Mouse (Mus musculus): ENCODE measurements around the gene Gm2174.

The Gm2174 gene

DNA sequence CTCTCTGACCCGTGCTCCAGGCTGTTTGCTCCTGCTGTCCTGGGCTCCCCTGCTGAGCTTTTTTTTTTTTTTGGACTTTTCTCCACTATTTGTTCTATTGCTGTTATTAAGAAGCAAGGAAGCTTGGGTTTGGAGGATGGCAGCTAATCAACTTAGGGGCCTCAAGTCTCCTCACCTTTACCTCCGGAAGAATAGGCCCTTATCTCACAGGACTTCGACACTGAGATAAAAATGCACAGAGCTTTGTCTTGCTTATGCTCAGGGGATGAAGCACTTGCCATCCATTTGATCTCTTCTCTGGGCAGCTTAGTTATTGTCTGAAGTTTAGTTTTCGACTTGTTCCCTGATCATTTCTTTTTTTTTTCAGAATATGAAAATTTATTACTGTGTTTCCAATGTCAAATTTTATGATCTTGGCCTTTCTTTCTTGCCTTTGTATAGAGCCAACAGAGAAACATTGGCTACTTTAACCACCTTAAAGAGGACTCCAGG, at the start of gene Gm2174:
Gm2174 (plus strand) TSS at position 442 of the 492 bp plus-strand sequence.
- DNase-seq: no peak

DNA sequence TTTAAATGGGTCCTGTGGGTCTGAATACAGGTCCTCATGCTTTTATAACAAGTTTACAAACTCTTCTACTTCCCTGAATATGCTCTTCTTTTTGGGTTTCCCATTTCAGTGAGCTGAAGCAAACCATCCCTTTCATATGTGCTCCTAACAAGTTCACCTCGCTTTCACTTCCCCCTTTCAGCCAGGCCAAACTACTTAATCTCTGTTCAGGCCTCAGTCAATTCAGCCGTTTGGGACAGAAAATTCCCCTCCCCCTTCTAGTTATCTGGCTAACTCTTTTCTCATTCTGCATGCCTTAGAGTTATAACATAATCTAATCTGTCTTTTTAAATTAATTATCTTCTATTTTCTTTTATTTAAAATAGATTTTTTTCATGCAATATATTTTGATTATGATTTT, 43.1 kb upstream of the Gm2174 start:
- DNase-seq: no peak

DNA sequence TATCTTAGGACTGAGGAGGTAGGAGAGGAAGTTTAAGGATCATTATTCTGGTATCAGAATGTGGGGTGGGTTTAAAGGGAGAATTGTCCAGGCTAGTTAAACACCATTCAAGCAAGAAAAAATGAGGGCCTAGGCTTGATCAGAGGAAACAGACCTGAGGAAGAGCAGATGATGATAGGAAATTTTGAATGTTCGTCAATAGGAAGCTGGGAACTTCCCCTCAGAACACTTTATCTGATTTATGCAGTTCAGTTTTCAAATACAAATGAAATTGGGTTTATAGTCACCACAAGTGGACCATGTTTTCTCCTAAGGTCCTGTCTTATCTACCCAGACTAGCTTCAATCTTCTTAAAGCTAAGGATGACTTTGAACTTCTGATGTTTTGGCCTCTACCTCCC, 42.3 kb upstream of the Gm2174 start:
- no peak for DNase-seq

DNA sequence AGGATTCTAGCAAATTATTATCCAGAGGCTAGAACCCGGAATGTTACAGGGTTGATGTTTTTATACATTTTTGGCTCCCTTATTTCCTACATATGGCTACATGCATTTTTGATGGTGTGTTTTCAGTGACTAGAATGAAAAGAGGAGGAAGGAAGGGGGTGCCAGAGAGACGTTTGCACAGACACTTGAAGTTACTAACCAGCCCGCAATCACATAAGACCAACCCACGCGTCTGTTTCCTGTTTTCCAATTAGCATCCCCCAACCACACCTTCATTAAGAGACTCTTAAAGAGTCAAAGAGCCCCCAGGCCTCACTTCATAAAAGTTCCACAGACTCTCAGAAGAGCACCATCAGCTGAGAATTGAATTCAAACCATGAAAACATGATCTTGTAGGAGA, 41.6 kb upstream of the Gm2174 start:
- DNase-seq: no peak

DNA sequence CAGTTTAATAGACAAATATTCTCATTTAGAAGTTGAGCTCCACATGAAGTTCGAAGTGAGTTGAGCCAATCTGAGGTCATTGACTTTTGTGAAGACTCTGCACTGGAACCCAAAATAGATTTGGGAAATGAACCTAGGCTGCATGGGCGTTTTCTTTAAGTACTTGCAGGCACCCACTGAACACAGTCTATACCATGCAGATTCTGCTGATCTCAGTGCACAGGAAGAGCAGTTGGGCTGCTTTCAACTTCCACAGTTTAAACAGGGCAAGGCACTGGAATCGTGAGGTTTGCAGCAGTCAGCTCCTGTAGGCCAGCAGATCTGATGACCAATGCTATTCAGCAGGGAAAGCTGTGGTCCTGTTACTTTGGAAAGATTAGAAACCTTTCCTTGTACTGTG, 31.5 kb upstream of the Gm2174 start:
- no peak for DNase-seq

DNA sequence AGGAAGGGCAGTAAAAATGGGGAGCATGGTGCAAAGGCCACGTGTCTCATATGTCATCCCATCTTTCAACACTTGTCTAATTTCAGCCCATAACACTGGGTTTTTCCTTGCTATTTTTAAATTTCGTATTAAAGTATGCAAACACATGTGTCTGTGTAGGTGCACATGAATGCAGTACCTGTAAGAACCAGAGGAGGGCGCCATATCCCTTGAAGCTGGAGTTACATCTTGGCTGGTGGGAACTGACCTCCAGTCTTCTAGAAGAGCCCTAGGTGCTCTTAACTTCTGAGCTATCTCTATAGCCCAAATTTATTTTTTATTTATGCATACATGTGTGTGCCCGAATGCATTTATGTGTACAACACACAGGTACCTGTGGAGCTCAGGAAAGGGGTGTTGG, 30.2 kb upstream of the Gm2174 start:
- peak; percentile 15 for DNase-seq

DNA sequence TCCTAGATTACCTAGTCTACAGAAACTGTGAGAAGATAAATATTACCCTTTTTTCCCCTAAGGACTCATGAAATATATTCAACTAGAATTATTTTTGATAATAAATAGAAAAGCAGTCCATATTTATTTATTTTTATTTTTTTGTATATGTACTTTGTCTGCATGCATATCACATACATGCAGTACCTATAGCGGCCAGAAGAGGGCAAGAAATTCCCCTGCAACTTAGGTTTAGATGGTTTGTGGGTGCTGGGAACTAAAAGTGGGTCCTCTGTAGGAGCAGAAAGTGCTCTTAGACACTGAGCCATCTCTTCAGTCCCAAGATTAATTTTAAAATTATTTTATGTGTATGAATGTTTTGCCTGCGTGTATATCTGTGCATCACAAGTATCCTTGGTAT, 17.2 kb upstream of the Gm2174 start:
- DNase-seq: peak; percentile 8

DNA sequence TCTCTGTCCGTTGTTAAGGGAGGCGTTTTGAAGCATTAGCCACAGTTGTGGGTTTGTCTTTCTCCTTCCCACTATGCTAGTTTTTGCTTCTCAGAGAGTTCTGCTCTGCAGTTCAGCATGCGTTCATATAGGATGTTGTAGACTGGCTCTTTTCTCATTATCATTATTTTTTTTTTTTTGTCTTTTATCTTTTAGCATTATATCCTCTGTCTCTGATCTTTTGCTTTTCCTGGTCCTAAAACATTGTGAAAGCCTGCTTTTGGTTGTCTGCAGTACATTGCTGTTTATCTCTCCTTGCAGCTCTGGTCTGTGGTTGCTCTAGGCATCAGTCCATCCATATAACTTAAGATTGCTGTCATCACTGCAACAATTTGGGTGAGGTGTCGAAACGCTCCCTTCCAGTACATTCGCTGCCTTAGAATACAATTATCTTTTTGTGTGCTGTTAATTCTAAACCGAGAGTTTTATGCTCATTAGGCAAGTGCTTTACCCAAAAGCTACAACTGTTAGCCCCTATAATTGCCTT, 11.9 kb upstream of the Gm2174 start:
- no peak for DNase-seq

DNA sequence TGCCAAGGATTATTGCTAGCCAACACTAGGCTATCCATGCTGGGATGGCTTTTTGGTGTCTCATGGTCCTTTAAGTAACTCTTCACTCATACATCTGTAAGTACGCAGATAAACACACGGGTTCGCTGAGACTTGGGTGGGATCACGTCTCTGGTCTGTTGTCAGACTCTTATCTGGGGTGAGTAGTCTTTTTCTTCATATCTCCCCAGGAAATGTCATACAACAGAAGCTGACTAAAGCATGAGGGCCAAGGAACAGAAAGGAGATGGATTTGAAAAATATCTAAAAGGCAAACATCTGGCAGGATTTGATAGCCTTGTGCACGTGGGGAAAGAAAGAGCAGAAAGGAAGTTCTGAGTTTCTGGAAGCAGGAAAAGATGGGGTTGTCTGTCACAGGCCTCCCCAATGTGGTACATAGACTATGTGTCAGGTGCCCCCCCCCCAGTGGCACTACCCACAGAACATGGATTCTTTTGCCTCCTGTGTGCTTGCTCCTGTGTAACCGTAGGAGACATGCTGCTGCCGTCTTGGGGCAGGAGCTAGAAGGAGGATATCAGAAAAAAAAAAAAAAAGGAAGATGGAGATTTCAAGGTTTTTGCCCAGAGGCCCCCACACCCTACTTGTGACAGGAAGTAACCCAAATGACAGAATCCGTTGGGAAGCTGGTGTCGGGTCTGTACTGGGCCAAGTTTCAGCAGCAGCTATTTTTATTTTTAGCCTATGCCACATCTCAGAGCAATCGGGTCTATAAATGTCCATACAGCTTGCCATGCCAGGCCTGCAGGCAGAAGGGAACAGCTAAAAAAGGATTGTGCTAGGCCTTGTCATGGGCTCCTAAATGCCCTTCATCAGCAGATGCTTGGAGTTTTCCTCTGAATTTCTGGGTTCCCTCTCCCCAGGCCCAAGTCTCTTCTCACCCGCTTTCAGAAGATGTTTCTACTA, 1.0 kb upstream of the Gm2174 start:
- DNase-seq: no peak

DNA sequence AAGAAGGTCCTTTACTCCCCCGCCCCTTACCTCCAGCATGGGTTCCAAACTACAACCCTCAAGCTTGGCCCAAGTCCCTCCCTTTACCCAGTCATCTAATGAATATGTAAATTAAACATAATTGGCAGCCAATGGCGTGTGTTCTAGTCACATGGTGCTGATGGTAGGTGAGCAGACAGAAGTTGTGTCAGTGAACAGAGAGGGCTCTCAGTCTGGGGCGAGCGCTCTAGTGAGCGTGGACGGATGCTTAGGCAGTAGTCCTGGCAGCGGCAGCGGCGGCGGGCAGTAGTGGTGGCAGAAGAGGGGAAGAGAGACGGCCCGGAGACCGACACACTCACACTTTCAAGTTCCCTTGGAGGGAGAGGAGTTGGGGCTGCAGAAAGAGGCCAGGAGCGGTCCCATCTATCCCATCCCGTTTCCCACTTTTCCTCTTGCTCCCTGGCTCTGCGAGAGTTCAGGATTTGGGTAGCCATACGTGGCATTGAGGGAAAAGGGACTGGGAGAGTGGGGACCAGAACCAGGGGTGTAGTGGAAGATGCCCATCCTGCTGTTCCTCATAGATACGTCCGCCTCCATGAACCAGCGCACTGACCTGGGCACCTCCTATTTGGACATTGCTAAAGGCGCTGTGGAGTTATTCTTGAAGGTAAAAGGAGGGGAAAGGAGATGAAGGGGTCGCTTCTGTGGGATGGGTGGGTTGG, 7.1 kb downstream of the Gm2174 start, which contains the start of gene Ints6l:
Ints6l (plus strand) TSS at position 187 of the 701 bp plus-strand sequence.
- DNase-seq: peak; percentile 91

DNA sequence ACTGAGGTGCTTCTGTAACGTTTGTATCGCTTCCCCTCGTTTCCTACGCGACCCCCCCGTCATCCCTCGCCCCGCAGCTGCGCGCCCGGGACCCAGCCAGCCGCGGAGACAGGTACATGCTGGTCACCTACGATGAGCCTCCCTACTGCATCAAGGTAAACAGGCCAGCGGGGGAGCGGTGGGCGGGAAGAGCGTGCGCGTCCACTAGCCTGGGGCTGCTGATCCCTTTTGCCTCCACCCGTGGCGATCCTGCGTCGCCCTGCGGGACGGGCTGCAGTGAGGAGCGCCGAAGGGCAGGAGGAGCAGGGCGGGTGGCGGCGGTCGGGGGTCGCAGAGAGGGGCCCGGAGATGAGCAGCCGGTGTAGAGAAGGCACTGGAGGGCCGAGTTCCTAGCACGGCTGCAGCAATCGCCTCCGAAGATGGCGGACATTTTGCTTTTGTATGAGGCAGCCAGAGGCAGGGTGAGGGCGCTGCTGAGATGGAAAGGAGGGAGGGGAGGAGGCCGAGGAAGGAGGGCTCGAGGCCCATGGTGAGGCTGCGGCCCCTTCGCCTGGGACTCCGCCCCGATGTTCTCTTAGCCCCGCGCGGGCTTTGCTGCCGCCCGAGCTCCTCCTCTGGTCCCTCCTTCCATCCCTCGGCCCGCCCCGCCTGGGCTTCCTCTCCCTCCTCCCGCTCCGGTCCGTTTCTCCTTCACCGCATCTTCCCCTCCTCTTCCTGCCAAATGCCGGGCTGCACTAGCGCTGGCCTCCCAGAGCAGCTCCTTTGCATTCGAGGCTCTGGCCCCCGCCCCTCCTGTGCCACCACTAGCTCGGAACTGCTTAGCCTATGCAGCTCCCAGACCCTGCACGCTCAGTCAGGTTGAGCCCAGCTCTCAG, 7.8 kb downstream of the Gm2174 start:
- DNase-seq: peak; percentile 91

DNA sequence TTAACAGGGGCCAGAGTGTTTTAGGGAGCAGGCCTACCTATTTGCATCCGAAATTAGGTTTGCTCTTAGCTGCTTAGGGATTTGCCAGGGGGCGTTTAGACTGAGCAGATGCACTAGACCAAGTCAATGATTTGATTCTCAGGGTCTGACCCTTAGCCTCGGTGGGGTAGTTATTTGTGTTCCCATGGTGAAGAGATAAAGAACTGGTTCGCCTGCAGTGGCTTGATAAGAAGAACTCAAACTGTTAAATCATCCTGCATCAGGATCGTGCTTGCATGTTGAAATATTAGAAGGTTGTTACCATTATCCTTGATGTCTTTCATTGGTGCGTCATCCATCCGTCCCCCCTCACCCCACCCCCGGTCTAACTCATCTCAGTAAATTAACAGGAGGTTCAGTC, 8.6 kb downstream of the Gm2174 start:
- DNase-seq: no peak

DNA sequence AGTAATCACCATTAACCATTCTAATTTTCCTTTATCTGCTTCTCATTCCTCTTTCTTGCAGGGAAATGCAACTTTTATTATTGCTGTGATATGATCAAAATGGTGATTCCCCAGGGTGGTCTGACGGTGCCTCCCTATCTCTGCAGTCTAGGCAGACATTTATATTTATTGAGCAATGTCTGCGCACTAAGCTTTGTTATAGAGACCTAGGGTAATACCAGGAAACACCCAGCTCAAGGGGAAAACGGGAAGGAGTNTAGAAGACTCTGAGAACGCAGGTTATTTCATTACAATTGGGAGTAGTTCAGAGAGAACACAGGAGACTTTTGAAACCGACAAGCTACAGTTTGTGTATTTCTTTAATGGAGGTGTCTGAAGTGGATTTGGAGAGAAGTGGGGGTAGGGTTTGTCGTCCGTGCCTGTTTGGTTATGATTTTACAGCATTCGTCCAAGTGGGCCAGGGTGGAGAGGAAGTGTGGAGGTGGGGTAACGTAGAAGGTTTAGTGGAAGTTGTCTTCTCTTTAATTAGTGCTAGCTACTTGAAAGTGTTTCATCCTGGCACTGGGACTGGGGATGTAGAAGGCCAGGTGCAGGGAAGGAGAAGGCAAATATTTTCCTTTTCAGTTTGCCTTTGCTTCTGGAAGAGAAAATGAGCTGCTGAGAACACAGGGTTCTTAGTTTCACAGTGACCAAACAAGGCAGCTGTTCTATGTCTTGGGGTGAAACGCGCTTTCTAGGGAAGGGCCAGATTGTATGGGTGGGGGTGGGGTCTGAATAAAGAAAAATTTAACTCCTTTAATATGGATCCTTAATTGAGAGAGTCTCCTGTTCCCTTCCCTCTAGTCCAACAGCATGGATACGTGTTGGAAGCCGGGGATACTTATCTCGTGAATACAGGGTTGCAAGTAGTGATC, 14.5 kb downstream of the Gm2174 start:
- peak; percentile 47 for DNase-seq

DNA sequence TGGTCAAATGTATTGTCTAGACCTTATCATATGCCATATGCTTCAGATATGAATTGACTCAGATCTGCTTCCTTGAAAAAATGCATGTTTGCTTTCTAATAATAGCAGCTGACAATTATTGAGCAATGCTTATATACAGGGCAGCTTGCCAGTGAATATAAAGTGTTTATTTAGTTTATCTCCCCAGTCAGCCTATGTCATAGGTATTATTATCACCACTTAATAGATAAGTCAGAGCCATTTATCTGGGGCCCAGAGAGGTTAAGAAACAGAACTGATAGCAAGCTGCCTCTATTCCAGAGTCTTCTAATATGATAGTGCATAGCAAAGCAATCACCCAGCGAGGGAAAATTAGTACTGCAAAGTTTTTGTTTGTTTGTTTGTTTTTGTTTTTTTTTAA, 17.1 kb downstream of the Gm2174 start:
- no peak for DNase-seq

DNA sequence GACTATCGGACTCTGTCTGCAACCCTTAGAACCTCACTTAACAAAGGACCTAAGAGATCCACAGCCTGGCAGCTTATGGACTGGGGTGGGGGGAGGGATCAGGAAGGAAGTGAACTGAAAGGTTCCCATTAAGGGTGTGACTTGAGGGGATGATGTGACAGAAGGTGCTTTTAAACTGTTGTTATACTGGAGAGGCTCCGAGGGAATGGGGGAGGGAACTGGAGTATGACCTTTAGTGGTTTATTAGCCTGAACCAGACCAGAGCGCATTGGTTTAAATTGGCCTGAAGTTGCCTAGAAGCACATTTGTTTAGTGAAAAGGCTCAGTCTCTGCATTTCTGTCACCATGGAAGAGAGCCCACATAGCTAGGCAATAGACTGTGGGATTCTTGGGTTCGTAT, 19.9 kb downstream of the Gm2174 start:
- DNase-seq: no peak

DNA sequence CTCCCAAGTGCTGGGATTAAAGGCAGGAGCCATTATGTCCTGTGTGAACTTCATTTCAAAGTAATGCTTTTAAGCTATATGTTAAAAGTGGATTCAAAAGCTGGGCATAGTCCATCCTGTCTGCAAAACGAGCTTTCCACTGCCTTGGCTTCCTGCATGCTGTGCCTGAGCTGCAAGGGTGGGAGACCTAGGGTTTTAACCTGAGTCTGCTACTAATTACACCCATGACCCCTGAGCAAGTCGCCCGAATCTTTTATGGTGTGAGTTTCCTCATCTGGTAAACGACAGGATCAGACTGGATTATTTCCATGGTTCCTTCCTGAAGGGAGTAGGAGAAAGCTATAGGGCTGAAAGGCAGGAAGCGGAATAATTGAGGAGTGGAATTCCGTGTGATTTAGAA, 20.7 kb downstream of the Gm2174 start:
- DNase-seq: no peak

DNA sequence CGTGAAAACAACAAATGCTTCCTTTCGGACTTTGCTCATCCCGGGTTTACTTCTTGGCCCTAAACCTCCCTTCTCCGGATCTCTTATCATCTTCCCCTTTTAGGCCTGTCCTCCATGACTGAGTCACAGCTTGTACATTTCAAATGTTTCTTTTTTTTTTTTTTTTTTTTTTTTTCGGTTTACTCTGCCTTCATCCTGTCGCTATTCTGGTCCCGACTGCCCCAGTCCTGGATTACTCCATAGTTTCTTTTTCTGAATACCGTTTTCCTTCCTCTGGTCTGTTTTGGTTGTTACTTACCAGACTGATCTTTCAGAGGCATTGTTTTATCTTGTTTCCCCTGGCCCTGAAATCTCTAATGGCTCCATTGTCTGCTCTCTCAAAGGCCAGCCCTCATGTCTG, 26.3 kb downstream of the Gm2174 start:
- no peak for DNase-seq

DNA sequence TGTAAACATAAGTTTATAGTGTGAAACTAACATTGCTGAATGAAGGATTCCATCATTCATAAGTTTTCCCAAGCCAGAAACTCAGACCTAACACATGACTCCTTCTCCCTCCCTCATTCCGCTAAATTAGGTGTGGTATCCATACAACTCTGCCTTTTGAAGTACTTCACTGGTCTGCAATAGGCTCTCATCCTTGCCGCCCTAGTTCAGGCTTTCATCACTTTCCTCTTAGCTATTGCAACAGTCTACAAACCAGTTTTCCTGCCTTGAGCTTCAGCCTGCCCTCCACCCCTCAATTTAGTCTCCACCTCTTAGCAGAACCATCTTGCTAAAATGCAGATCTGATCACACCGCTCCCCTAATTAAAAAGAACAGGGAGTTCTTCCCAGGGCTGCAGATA, 29.8 kb downstream of the Gm2174 start:
- peak; percentile 59 for DNase-seq

DNA sequence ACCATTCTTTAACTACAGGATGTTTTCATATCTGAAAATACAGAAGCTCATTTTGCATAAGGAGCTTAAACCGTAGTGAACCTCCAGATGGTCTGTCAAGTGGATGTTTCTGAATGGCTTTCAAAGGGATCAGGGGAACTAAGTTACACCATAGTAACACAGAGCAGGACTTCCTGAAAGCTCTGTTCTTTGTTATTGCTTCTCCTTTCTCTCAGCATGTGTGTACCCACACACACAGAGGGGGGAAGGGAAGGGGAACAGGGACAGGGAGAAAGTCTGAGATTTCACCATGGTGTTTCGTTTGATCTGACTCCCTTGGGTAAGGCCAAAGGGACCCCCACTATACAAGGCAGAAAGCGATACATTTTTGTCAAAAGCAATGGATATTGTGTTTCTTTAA, 34.1 kb downstream of the Gm2174 start:
- peak; percentile 19 for DNase-seq

DNA sequence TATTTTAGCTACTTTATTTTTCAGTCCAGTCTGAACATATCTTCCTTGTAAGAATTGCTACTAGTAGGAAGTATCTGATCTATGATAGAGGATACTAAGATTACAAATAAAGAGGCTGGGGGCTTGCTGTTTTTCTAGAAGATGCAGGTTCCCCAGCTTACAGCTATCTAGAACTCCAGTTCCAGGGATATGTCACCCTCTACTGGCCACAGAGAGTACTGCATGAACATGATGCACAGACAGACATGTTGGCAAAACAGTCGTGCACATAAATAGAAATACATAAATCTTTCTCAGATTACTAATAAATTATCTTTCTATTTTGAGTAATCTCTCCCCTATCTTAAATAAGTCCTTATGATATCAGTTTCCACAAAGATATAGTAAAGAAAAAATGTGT, 42.0 kb downstream of the Gm2174 start:
- peak; percentile 91 for DNase-seq

DNA sequence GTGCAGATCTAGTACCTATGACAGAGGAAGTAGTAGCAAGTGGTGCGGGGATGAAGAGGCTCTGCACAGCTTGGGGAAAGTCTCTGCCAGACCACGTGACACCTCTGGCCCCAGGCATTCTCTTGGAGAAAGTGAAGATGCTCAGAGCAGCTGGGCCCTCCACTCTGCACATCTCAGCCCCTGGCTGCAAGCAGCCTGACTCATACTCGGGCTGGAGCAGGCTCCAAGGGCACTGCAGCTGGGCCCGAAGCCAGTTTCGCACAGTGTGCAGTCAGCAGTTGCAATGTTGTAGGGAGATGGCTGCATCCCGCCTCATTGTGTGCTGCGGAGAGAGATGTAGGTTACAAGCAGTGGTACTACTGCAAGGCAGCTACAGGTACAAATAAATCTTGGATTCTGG, 49.5 kb downstream of the Gm2174 start:
- no peak for DNase-seq
